Mouse (Mus musculus) liver, postnatal 0 days (tissue): ENCODE data around the gene Proz. TPM values are rescaled to one million over a fixed set of nuclear protein-coding genes. Genes with fewer than 3 reads are reported as not detected.

Source experiments
- ATAC-seq: fragments of 200-750 bp; cut with Nextera tagmentation; 2 replicates; pipeline ENCODE4 v1.8.0; 2017; ENCODE audit warnings: mild to moderate bottlenecking, moderate library complexity
- DNase-seq: peaks from one replicate; pipeline ENCODE4 v3.0.0-alpha.2; 2016
- H3K27ac ChIP-seq: fragments of 300-500 bp; sonication (generic); 2 replicates; pipeline ENCODE4 v1.5.1; 2014; ENCODE audit warnings: antibody characterized with exemption, moderate library complexity, mild to moderate bottlenecking, low read depth
- H3K27me3 ChIP-seq: fragments of 300-500 bp; sonication (generic); 2 replicates; pipeline ENCODE4 v1.6.1; 2014; ENCODE audit warnings: low read length, control low read depth, mixed read lengths; ENCODE audit not compliant: insufficient read depth
- H3K36me3 ChIP-seq: fragments of 300-500 bp; sonication (generic); replicated peaks from 2 replicates; pipeline ENCODE4 v1.6.1; 2014; ENCODE audit warnings: mild to moderate bottlenecking, control low read depth, low read length, moderate library complexity, mixed read lengths; ENCODE audit not compliant: insufficient read depth
- H3K4me1 ChIP-seq: fragments of 300-500 bp; sonication (generic); 2 replicates; pipeline ENCODE4 v1.6.1; 2014; ENCODE audit warnings: antibody characterized with exemption, mild to moderate bottlenecking, control low read depth; ENCODE audit not compliant: insufficient read depth
- H3K4me2 ChIP-seq: fragments of 300-500 bp; sonication (generic); 2 replicates; pipeline ENCODE4 v1.6.1; 2014; ENCODE audit warnings: low read depth, mild to moderate bottlenecking, low read length, moderate library complexity, mixed read lengths
- H3K4me3 ChIP-seq: fragments of 300-500 bp; sonication (generic); 2 replicates; pipeline ENCODE4 v1.5.1; 2014; ENCODE audit warnings: low read depth, low read length
- H3K9ac ChIP-seq: fragments of 300-500 bp; sonication (generic); replicated peaks from 2 replicates; pipeline ENCODE4 v1.6.1; 2014; ENCODE audit warnings: mild to moderate bottlenecking, moderate library complexity
- H3K9me3 ChIP-seq: fragments of 300-500 bp; sonication (generic); 2 replicates; pipeline ENCODE4 v1.6.1; 2016; ENCODE audit warnings: mild to moderate bottlenecking, control low read depth, low read length, mixed read lengths
- CTCF ChIP-seq: sonication (generic); IDR thresholded peaks from 2 replicates; pipeline ENCODE4 v1.5.1; 2016; ENCODE audit warnings: antibody characterized with exemption, low read depth
- EP300 ChIP-seq: IDR thresholded peaks from 2 replicates; pipeline ENCODE4 v1.6.1; 2016; ENCODE audit warnings: antibody characterized with exemption, low read depth, mild to moderate bottlenecking
- WGBS: fragments of 180-500 bp; shearing (Covaris S2); extraction: QIAGEN DNeasy Blood & Tissue Kit; methylation state at CpG from one replicate; pipeline ENCODE4 v1.1.7; 2014; ENCODE audit not compliant: insufficient replicate concordance; 5-methylcytosine and 5-hydroxymethylcytosine counted together
- polyA plus RNA-seq: library from polyadenylated mRNA; unstranded; fragments of >200 nt; fragmentation: Nextera tagmentation; extraction: Ambion mirVana; gene quantifications from 2 replicates; pipeline ENCODE4 v1.2.1, GENCODE M21; 2015

The Proz gene
- polyA plus RNA-seq, 1 experiment from 2014 or later: 93.8 TPM

GRCm38 (mm10) chr8:13122887-13123421 is 62.2 kb downstream of the Proz start:
- Histone ChIP-seq H3K9ac (no peak overlapping the region), H3K4me2 (no peak overlapping the region), H3K4me1 (peaks cover 3% of the 10 kb centered on the region; the same call in 1 of the 2 replicates), H3K4me3 (no peak overlapping the region), H3K27me3 (no peaks in the 10 kb centered on the region), H3K27ac (no peak overlapping the region), H3K36me3 (peaks cover 81% of the 10 kb centered on the region), H3K9me3 (no peaks in the 10 kb centered on the region)
- DNase-seq: no peak
- 53% methylated on average over 7 of the region's 7 CpGs for WGBS
- ATAC-seq: peak; percentile 31
- TF ChIP-seq EP300 (peak; percentile 83), CTCF (no peak)

- no peaks in the 10 kb centered on the region for H3K9me3 ChIP-seq
- no peak overlapping the region for H3K4me3 ChIP-seq
- H3K36me3 ChIP-seq: peaks cover 78% of the 10 kb centered on the region
- H3K27me3 ChIP-seq: no peaks in the 10 kb centered on the region
- peaks cover 3% of the 10 kb centered on the region; the same call in 1 of the 2 replicates for H3K4me1 ChIP-seq
- ATAC-seq (no peak), DNase-seq (no peak)
- H3K4me2 ChIP-seq: no peak overlapping the region
- TF ChIP-seq CTCF: no peak
- TF ChIP-seq EP300: no peak
- H3K27ac ChIP-seq: no peak overlapping the region
- 88% methylated on average over 8 of the region's 8 CpGs for WGBS
- H3K9ac ChIP-seq: no peak overlapping the region
Measured at GRCm38 (mm10) chr8:13124897-13125296, 64.2 kb downstream of the Proz start.

Other genes with a start within 250 kb of the Proz start
- gene Mcf2l, start 187.1 kb upstream of the Proz start, polyA plus RNA-seq: 0.99 and 1.2 TPM in 2 replicates
- gene F7, start 34.9 kb upstream of the Proz start, polyA plus RNA-seq: 35.1 and 36.0 TPM in 2 replicates
- gene F10, start 23.6 kb upstream of the Proz start, polyA plus RNA-seq: 531 and 542 TPM in 2 replicates
- gene Pcid2, start 44.5 kb downstream of the Proz start, polyA plus RNA-seq: 6.7 and 8.8 TPM in 2 replicates
- gene Cul4a, start 44.7 kb downstream of the Proz start, polyA plus RNA-seq: 60.5 and 62.9 TPM in 2 replicates
- gene Lamp1, start 98.2 kb downstream of the Proz start, polyA plus RNA-seq: 199 and 206 TPM in 2 replicates
- 10.6 and 12.1 TPM in 2 replicates for gene Grtp1, start 139.7 kb downstream of the Proz start, polyA plus RNA-seq
- gene Adprhl1, start 193.2 kb downstream of the Proz start, polyA plus RNA-seq: 0.45 TPM in 1 of 2 replicates, not detected in the other
- 5.0 and 5.9 TPM in 2 replicates for gene Dcun1d2, start 227.2 kb downstream of the Proz start, polyA plus RNA-seq
- gene Tmco3, start 227.3 kb downstream of the Proz start, polyA plus RNA-seq: 3.3 and 3.7 TPM in 2 replicates